Mouse (Mus musculus) E14TG2a.4 (cell line): Measurements from ENCODE around the gene Mien1.

Source experiments
- CTCF ChIP-seq: conservative IDR thresholded peaks from 2 replicates; pipeline ENCODE4 v1.5.1; 2014; ENCODE audit warnings: low read length
- POU5F1 ChIP-seq: IDR thresholded peaks from 2 replicates; pipeline ENCODE4 v1.6.1; 2014; ENCODE audit warnings: low read length, borderline replicate concordance

DNA sequence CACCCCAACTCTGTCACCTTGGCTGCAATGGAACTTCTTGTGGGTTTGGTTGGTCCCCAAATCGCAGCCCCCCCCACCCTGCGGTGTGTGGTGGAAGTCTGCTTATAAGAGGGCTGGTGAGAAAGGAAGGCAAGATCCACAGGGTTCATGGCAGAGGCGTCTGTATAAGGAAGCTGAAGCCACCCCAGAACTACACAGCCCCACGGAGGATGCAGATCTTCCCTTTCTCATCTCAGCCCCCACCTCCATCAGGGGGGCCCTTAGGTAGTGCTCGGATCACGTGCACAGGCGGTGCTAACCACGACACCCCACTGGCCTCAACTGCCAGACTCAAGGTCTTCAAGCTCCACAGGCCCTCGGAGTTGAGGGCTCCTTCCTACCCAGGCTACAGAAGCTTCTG, 25.1 kb upstream of the Mien1 start:
- TF ChIP-seq CTCF, result no peak
- TF ChIP-seq POU5F1, result no peak
